Mouse (Mus musculus) cerebellum, adult 9-11 months (tissue): ENCODE measurements around the gene Serpinb9.
"Not testable (repeated sequence)": the region's sequence is repeated elsewhere in the genome, so short reads cannot be mapped to it uniquely, and the experiment has no call there.

Experiments
- DNase-seq: peaks from one replicate; pipeline ENCODE4 v3.0.0; 2022

Gene Serpinb9

GRCm38 (mm10) chr13:33003523-33004413 lies 718 bp downstream of the Serpinb9 start:
- no peak for DNase-seq

DNA sequence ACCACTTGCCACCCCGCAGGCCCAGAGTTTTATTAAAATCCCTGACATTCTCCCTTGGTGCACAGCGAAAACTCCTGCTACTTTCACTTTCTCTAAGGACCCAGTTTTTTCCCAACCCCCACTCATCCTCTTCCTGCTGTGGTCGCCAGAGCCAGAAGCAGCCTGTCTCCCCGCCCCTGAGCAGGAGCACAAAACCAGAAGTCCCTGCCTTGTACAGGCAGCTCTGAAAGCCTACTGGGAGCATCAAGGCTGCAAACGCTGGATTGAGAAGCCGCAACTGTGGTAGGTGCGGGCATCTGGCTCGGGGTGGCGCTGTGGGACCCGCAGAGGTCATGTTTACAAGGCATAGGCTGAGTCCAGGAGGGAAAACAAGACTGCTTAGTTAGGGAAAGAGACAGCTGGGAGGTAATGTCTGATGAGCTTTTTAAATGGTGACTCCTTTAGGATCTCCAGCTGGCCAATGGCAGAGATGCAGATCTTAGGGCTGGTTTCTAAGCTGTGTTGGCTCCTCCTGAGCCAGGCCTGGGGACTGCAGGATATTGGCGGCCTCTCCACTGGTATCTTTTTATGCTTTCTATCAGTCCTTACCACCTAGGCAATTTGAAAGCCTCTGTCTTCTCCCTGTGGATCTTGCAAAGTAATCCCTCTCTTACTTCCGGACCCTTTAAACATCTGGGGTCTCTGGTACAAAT lies 1.5 kb downstream of the Serpinb9 start:
- peak; percentile 80 for DNase-seq

GRCm38 (mm10) chr13:33005501-33006075 lies 2.5 kb downstream of the Serpinb9 start:
- DNase-seq: peak; percentile 7

DNA sequence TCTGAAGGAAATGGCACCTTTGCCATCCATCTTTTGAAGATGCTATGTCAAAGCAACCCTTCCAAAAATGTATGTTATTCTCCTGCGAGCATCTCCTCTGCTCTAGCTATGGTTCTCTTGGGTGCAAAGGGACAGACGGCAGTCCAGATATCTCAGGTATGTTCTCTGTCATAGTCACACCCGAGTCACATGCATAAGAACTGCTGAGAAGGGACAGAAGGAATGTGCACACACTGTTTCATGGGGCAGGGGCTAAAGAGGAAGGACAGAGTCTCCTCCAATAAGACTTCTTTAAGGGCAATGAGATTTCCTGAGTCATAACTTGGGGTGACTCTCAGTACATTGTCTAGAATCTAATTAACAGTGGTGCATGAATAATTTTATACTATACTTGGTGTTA lies 3.5 kb downstream of the Serpinb9 start:
- no peak for DNase-seq

DNA sequence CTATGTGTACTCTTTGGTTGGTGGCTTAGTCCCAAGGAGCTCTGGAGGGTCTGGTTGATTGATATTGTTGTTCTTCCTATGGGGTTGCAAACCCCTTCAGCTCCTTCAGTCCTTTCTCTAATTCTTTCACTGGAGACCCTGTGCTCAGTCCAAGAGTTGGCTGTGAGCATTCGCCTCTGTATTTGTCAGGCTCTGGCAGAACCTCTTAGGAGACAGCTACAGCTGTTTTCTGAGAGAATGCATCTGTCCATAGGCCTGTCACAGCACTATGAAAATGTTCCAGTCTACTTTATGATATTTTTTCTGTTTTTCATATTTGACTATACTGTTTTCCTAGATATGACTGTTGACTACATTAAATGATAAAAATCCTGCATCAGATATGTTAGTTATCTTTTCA lies 9.3 kb downstream of the Serpinb9 start:
- no peak for DNase-seq

GRCm38 (mm10) chr13:33013271-33013670 lies 10.2 kb downstream of the Serpinb9 start:
- DNase-seq: no peak

DNA sequence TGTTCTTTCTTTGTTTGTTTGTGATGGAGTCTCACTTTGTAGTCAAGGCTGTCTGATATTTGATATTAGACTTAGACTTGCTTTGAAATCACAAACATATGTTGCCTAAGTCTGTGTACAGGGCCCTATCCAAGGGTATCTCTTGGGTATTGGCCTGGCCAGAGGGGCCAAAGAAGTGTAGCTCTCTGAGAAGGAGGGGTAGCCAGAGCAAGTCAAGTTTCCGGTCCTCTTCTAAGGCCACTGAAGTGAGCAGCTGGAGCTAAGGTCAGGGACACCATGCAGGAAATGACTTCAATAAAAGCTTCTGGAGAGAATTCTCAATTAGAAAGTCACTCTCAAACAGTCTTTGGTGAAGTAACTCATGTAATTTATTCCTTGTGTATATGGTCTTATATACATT lies 19.3 kb downstream of the Serpinb9 start:
- DNase-seq: no peak

DNA sequence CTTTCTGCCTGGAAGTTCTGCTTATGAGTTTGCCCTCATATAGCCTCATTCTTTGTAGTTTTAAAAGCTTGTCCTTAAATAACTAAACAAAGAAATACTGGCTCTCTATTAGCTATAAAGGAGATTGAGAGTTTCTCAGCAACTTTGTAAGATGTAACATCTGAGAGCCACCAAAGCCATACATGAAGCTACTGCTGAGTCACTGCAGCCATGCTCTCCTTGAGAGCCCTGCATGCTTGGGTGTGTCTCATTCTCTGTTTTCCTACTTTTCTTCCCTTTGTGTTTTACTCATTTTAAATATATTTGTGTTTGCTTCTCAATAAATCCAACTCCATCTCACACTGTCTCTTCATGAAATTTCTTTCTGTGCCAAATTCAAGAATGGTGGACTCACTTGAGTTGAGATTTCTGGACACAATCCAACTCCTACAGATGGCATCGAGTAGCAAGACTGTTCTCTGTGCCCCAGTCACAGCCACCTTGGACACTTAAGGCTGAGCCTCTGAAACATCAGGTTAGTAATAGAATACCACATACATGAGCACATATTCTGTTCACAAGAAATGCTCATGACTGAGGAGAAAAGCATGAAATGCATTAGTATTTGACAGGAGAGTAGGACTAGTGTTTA lies 23.5 kb downstream of the Serpinb9 start:
- no peak for DNase-seq

DNA sequence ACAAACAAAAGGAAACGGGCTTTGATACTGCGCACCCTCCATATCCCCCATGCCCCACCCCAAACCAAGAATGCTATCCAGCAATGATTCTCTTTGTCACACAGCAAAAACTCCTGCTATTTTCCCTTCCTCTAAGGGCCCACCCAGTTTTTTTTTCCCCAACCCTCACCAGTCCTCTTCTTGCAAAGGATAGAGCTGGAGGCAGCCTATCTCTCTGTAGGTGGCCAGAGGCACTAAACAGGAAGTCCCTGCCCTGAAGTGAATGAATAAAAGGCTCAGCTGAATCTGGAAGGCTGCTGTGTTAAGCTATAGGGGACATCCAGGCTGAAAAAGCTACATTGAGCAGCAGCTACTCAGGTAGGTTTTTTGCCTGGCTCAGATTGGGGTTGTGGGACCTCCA lies 24.2 kb downstream of the Serpinb9 start, which contains the start of gene Serpinb9b:
Gene Serpinb9b (plus strand): TSS at position 173 of the 400 bp plus-strand sequence.
- DNase-seq: no peak

GRCm38 (mm10) chr13:33028146-33028545 lies 25.1 kb downstream of the Serpinb9 start:
- no peak for DNase-seq

DNA sequence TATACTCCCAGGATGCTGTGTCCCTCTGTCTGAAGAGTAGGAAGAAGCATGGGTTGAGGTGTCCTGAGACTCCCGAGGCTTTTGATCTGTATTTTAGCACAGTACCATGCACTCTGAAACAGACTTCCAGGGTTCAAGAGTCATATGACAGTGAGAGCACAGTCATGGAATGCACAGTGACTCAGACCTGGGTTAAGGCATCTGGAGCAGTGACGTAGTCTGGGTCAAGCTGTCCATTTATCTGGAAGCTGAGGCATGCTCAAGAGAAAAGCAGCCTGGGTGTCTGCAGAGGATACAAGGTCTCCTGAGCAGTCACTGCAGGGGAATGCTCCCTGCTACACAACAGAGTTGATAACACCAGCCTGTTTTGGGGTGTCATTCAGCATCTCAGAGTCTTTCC lies 25.5 kb downstream of the Serpinb9 start:
- no peak for DNase-seq

GRCm38 (mm10) chr13:33029478-33029877 lies 26.4 kb downstream of the Serpinb9 start:
- not testable (repeated sequence) for DNase-seq

- DNase-seq: no peak
Observed at GRCm38 (mm10) chr13:33030281-33030680, 27.2 kb downstream of the Serpinb9 start.

- no peak for DNase-seq
Observed at GRCm38 (mm10) chr13:33035506-33035905, 32.5 kb downstream of the Serpinb9 start.

DNA sequence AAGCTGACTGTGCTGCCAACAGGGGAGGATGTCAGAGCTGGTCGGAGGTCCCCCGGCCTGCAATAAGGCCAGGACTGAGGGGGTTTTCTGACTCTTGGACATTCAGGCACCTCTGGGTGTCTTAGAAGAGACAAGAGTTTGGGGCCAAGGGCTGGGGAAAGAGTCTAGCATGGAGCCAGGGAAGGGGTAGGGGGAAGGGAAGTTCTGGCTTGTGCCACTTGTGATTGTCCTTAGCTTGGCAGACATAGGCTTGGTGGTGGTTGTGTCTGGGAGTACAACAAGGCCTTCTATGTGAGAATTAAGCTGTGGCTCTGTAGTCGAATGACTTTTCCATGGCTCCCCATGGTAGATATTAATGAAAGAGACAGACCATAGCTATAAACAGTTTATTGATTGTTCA lies 40.5 kb downstream of the Serpinb9 start:
- no peak for DNase-seq

- DNase-seq: no peak
Observed at GRCm38 (mm10) chr13:33047234-33047633, 44.2 kb downstream of the Serpinb9 start.

- DNase-seq: no peak
Observed at GRCm38 (mm10) chr13:33048187-33048586, 45.1 kb downstream of the Serpinb9 start.

GRCm38 (mm10) chr13:33051697-33052096 lies 48.6 kb downstream of the Serpinb9 start:
- DNase-seq: no peak

GRCm38 (mm10) chr13:33063048-33063447 lies 60.0 kb downstream of the Serpinb9 start:
- DNase-seq: no peak
